Mouse (Mus musculus) small intestine, adult 2 months (tissue): ENCODE results near the gene Lrrc49.

Source experiments
- CTCF ChIP-seq: fragments of 200-500 bp; IDR thresholded peaks from 2 replicates; pipeline ENCODE4 v1.5.1; 2012; ENCODE audit warnings: low read depth, mild to moderate bottlenecking, control low read depth, inconsistent platforms, low read length, moderate library complexity, mixed read lengths; ENCODE audit not compliant: insufficient replicate concordance, insufficient read length; ENCODE audit errors: extremely low read depth
- POLR2A ChIP-seq: fragments of 200-500 bp; IDR thresholded peaks from 2 replicates; pipeline ENCODE4 v1.6.1; 2012; ENCODE audit warnings: low read depth, mild to moderate bottlenecking, control low read depth, inconsistent platforms, low read length, moderate library complexity

GRCm38 (mm10) chr9:60668886-60669285, 19.1 kb downstream of the Lrrc49 start:
- TF ChIP-seq CTCF (no peak), POLR2A (no peak)
